Mouse (Mus musculus) urinary bladder, postnatal 4 days (tissue): ENCODE results near the gene Setdb1.

Experiments
- DNase-seq, 2 experiments: peaks; one replicate each; pipeline ENCODE4 v3.0.0; 2021 to 2022; ENCODE audit warnings: low spot score in 2 of 2

Setdb1 gene

GRCm38 (mm10) chr3:95319110-95319509 is 37.9 kb downstream of the Setdb1 start:
- no peak for DNase-seq

- no peak for DNase-seq
Observed at GRCm38 (mm10) chr3:95318548-95318947, 38.5 kb downstream of the Setdb1 start.

GRCm38 (mm10) chr3:95317414-95318080 is 39.5 kb downstream of the Setdb1 start:
- peak in 1 of 2 experiments; percentile 47 for DNase-seq

- DNase-seq: no peak
Observed at GRCm38 (mm10) chr3:95315844-95316550, 41.0 kb downstream of the Setdb1 start.

- DNase-seq: peak; percentile 90 to 92
Observed at GRCm38 (mm10) chr3:95315094-95315843, 41.7 kb downstream of the Setdb1 start.

GRCm38 (mm10) chr3:95314486-95315093 is 42.4 kb downstream of the Setdb1 start, which contains the start of gene Cers2:
Gene Cers2 (plus strand): TSS chr3:95314791.
- no peak for DNase-seq

GRCm38 (mm10) chr3:95314075-95314474 is 42.9 kb downstream of the Setdb1 start:
- no peak for DNase-seq

- no peak for DNase-seq
Observed at GRCm38 (mm10) chr3:95313476-95313875, 43.5 kb downstream of the Setdb1 start.

- no peak for DNase-seq
Observed at GRCm38 (mm10) chr3:95312623-95313022, 44.4 kb downstream of the Setdb1 start.

GRCm38 (mm10) chr3:95310968-95311882 is 45.8 kb downstream of the Setdb1 start:
- DNase-seq: no peak

GRCm38 (mm10) chr3:95310496-95310895 is 46.5 kb downstream of the Setdb1 start:
- DNase-seq: no peak

- no peak for DNase-seq
Observed at GRCm38 (mm10) chr3:95307100-95307499, 49.9 kb downstream of the Setdb1 start, which contains the start of gene Anxa9. Gene Anxa9 (minus strand): TSS chr3:95307176.

GRCm38 (mm10) chr3:95306244-95306643 is 50.8 kb downstream of the Setdb1 start:
- no peak for DNase-seq

GRCm38 (mm10) chr3:95301204-95301796 is 55.7 kb downstream of the Setdb1 start:
- no peak for DNase-seq

- no peak for DNase-seq
Observed at GRCm38 (mm10) chr3:95298018-95298417, 59.0 kb downstream of the Setdb1 start.

GRCm38 (mm10) chr3:95296103-95296469 is 60.9 kb downstream of the Setdb1 start:
- no peak for DNase-seq

GRCm38 (mm10) chr3:95295321-95296102 is 61.5 kb downstream of the Setdb1 start:
- no peak for DNase-seq

GRCm38 (mm10) chr3:95294718-95295117 is 62.3 kb downstream of the Setdb1 start:
- DNase-seq: no peak

GRCm38 (mm10) chr3:95294316-95294715 is 62.7 kb downstream of the Setdb1 start:
- DNase-seq: no peak

- no peak for DNase-seq
Observed at GRCm38 (mm10) chr3:95293537-95293936, 63.5 kb downstream of the Setdb1 start.
